Mouse (Mus musculus): Measurements from ENCODE around the gene Cwh43. TPM values are rescaled to one million over a fixed set of nuclear protein-coding genes. Genes with fewer than 3 reads are reported as not detected.
"Not testable (repeated sequence)": the region's sequence is repeated elsewhere in the genome, so short reads cannot be mapped to it uniquely, and the experiment has no call there.

Gene Cwh43
- total RNA-seq, 2 experiments from 2014 or later = 4.9 to 5.5 TPM

GRCm38 (mm10) chr5:73474412-73475405 is 68.8 kb downstream of the Cwh43 start:
- no peak for DNase-seq (ENCODE audit: low spot score in 2 of 2)

DNA sequence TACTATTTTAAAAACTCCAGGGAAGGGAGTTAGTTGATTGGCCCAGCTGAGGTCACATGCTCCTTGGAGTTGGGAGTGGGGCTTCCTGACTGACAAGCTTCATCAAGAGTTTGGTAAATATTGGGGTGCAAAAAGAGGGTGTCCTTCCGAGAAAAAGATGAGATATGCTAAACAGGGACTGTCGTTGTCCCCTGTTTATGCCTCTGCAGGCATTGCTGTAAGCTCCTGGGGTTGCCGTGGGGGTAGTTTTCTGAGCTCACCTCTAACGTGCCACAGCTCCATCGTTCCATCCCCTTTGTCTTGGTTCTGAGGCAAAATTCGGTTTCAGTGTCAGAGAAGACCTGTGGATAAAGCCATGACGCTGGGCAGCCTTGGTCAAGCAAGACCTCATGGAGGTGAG is 74.8 kb downstream of the Cwh43 start, which contains the start of gene Dcun1d4:
Gene Dcun1d4 (plus strand): TSS at position 301 of the 400 bp plus-strand sequence.
- no peak for DNase-seq (ENCODE audit: low spot score in 2 of 2)

DNA sequence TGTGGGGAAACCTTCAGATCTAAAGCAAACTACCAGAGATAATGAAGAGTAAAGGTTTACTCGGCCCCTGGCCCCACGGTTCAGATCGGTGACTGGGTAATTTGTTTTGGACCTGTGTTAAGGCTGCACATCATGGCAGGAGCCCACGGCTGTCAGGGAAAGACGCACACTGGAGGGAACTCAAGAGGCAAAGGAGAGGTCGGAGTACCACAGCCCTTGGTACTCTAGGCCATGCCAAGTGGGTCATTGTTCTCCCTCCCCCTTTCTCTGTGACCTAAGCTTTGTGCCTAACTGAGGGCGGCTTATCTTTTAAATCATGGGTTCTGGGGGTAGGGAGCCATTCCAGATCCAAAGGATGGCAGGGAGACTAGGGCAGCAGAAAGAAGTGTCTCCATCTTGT is 75.5 kb downstream of the Cwh43 start:
- DNase-seq (ENCODE audit: low spot score in 2 of 2) = no peak

DNA sequence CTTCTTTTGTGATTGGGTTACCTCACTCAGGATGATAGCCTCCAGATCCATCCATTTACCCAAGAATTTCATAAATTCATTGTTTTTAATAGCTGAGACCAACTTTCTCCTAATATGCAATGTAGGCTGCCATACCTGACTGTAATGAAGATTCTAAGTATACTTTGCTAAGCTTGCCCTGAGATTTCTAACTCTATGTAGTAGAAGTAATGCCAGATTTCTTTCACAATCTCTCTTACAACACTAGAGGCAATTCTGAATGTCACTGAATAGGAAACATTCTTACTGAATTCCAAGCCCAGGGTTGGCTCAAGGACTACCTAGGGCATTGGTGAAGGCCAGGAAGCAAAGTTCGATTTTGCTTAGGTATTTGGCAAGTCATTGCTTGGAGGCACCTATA is 76.5 kb downstream of the Cwh43 start:
- not testable (repeated sequence) for DNase-seq (ENCODE audit: low spot score in 2 of 2)

DNA sequence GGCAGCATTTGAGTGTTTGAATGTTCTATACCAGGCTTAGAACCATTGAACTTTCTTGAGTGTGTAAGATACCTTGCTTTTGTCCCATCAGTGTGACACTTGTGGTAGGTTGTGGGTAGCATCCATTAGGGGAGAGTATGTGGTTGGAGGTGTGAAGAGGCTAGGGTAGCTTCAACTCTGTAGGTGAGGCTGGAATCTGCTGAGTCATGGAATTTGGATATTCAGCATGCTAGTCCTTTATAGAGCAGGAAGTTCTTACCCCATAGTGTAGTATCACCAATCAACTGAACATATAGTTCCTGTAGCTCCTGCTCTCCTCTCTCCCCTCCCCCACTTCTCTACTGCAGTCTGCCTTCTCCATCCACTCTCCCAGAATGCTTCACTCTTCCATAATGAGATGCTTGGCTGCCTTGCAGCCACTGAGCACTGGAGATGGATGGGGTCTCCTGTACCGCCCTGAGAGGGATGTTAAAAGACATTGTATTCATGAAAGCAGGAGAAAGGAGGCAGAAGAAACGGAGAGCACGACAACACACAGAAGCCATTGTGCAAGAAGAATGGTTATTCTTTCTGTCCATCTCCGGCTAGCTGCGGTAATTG is 78.2 kb downstream of the Cwh43 start:
- DNase-seq (ENCODE audit: low spot score in 2 of 2) = no peak

- no peak for DNase-seq (ENCODE audit: low spot score in 2 of 2)
These were observed 80.6 kb downstream of the Cwh43 start for GRCm38 (mm10) chr5:73486451-73486850.

DNA sequence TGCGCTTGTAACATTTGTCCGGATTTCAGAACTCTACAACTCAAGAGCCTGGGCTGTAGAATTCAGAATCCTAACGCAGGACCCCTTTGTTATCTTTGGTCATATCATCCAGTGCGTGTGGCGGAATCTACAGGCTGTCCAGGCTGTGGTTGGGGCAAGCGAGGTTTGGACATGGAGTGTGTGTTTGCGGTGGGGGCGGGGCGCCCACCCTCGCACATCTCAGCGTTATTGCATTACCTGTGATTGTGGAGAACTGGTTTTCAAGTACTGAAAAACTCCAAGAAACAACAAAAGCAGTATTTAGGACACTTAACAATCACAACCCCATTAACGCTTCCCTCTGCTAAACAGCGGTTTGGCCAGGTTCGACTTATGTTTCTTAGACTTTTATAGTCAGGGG is 84.0 kb downstream of the Cwh43 start:
- no peak for DNase-seq (ENCODE audit: low spot score in 2 of 2)

GRCm38 (mm10) chr5:73490596-73491073 is 84.8 kb downstream of the Cwh43 start:
- DNase-seq (ENCODE audit: low spot score in 2 of 2) = peak; percentile 98 to 99

- peak in 1 of 2 experiments; percentile 45 for DNase-seq (ENCODE audit: low spot score in 2 of 2)
These were observed 85.4 kb downstream of the Cwh43 start for GRCm38 (mm10) chr5:73491074-73491836.

DNA sequence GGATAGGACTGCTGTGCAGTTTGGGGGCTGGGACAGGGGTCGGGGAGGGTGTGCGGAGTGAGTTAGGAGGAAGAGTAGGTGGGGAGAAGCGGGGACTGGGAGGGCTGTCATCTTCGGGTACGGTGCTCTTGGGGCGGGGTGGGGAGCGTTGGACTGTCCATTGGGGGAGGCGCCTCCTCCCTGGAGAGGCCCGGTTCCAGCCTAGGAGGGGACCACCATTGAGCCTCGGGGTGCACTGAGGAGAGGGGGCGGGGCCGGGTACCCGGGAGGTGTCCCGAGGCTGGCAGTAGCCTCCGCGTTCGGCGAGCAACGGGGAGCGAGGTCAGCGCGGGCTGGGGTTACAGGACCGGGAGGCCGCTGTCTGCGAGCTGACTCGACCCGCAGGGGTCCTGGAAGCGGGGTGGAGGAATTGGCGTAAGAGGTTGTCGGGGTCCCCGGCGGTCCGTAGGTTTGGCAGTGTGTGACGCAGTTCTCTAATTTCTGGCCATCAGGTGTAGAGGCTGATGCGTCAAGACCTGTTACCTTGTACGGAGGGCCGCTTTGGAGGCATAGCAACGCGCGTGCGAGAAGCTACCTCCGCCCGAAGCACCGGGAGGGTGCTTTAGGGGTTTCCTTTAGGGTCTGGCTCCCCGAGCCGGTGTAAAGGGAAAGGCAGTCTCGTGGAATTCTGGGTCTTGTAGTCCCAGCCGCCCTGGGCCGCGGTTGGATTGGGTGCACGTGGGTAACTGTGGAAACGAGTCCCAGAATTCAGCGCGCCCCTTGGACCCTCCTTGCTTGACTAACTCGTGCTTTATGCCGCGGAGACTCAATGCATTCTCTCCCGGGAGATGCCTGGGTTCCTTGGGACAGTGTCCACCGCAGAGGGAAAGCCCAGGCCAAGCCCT is 86.2 kb downstream of the Cwh43 start:
- peak; percentile 87 to 89 for DNase-seq (ENCODE audit: low spot score in 2 of 2)

DNA sequence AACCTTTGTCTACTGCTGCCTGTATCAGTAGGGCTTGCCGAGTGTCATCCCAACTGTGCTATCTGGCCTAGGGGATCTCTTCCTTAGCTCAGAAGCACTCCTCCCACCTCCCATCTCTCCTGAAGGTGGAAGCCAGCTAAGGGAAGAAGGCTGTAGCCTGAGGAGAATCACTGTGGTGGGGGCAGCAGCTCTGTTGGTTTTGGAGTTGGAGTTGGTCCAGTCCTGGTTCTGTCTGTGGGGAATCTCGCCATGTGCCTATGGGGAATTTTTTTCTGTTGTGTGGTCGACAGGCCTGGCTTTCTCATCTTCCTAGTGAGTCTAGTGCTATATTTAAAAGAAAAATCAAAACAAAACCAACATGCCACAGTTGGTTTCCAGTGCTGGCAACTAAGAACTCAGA is 91.5 kb downstream of the Cwh43 start:
- DNase-seq (ENCODE audit: low spot score in 2 of 2) = no peak

GRCm38 (mm10) chr5:73498559-73498958 is 92.7 kb downstream of the Cwh43 start:
- no peak for DNase-seq (ENCODE audit: low spot score in 2 of 2)

GRCm38 (mm10) chr5:73500867-73501440 is 95.1 kb downstream of the Cwh43 start:
- DNase-seq (ENCODE audit: low spot score in 2 of 2) = no peak

GRCm38 (mm10) chr5:73502422-73502821 is 96.5 kb downstream of the Cwh43 start:
- DNase-seq (ENCODE audit: low spot score in 2 of 2) = no peak

Other genes starting within 250 kb of the Cwh43 start
- gene Fryl, start 149.5 kb upstream of the Cwh43 start, total RNA-seq (2021) = 10 to 100 TPM; 66.1 to 71.6 TPM
- gene Ociad1, start 113.3 kb upstream of the Cwh43 start, total RNA-seq (2021) = 100 to 1,000 TPM; 325 to 333 TPM
- gene Ociad2, start 65.0 kb upstream of the Cwh43 start, total RNA-seq (2021) = 10 to 100 TPM; 46.2 to 72.2 TPM
- 100 to 1,000 TPM; 103 to 104 TPM for gene Dcun1d4, start 74.9 kb downstream of the Cwh43 start, total RNA-seq (2021)
- 1 to 10 TPM in 1 of 2 experiments, not detected in 1; 1.2 TPM for gene Lrrc66, start 226.5 kb downstream of the Cwh43 start, total RNA-seq (2021)
- gene Sgcb, start 241.7 kb downstream of the Cwh43 start, total RNA-seq (2021) = 10 to 100 TPM; 63.2 to 66.0 TPM
- 1 to 10 TPM; 2.4 to 2.6 TPM for gene Spata18, start 245.3 kb downstream of the Cwh43 start, total RNA-seq (2021)